Mouse (Mus musculus): Measurements from ENCODE around the gene Rpp14. TPM values are rescaled to one million over a fixed set of nuclear protein-coding genes. Genes with fewer than 3 reads are reported as not detected.

The Rpp14 gene
- 10 to 100 TPM in 1 of 2 experiments, 1 to 10 TPM in 1; 6.3 to 10.4 TPM for total RNA-seq (2023)

GRCm38 (mm10) chr14:8080165-8080679, at the start of gene Rpp14:
Gene Rpp14, plus strand, starts transcription at chr14:8080367.

GRCm38 (mm10) chr14:8097978-8098686, 18.0 kb downstream of the Rpp14 start, which contains the start of gene Pxk:
Gene Pxk, plus strand, starts transcription at chr14:8098211.

Other genes with a start within 250 kb of the Rpp14 start
- not detected for gene Gm45521, start 123.1 kb upstream of the Rpp14 start, total RNA-seq (2023)
- gene Dnase1l3, start 85.8 kb upstream of the Rpp14 start, total RNA-seq (2023): under 1 TPM; 0.15 to 0.42 TPM
- under 1 TPM; 0.39 to 0.68 TPM for gene Abhd6, start 77.5 kb upstream of the Rpp14 start, total RNA-seq (2023)
- gene Pxk, start 17.8 kb downstream of the Rpp14 start, total RNA-seq (2023): 10 to 100 TPM; 47.6 to 54.0 TPM
- 10 to 100 TPM; 76.0 to 76.6 TPM for gene Pdhb, start 92.7 kb downstream of the Rpp14 start, total RNA-seq (2023)
- gene Kctd6, start 133.8 kb downstream of the Rpp14 start, total RNA-seq (2023): 1 to 10 TPM; 5.6 to 6.5 TPM
- gene Acox2, start 179.0 kb downstream of the Rpp14 start, total RNA-seq (2023): under 1 TPM; 0.71 to 0.77 TPM
- gene Fam107a, start 237.7 kb downstream of the Rpp14 start, total RNA-seq (2023): not detected

Data from neutrophil, adult 83 days (primary cell).